Mouse (Mus musculus) cerebellum, postnatal 25 days (tissue): Measurements from ENCODE around the gene Gm27027.
A peak's percentile ranks its signal among the peaks of the same experiment; 100 is the strongest.

Experiments
- DNase-seq, 2 experiments: peaks; one replicate each; pipeline ENCODE4 v3.0.0; 2021; ENCODE audit warnings: mixed read lengths in 2 of 2

The Gm27027 gene

GRCm38 (mm10) chr2:93976436-93977252 lies 19.5 kb downstream of the Gm27027 start:
- DNase-seq: peak; percentile 66 to 73

DNA sequence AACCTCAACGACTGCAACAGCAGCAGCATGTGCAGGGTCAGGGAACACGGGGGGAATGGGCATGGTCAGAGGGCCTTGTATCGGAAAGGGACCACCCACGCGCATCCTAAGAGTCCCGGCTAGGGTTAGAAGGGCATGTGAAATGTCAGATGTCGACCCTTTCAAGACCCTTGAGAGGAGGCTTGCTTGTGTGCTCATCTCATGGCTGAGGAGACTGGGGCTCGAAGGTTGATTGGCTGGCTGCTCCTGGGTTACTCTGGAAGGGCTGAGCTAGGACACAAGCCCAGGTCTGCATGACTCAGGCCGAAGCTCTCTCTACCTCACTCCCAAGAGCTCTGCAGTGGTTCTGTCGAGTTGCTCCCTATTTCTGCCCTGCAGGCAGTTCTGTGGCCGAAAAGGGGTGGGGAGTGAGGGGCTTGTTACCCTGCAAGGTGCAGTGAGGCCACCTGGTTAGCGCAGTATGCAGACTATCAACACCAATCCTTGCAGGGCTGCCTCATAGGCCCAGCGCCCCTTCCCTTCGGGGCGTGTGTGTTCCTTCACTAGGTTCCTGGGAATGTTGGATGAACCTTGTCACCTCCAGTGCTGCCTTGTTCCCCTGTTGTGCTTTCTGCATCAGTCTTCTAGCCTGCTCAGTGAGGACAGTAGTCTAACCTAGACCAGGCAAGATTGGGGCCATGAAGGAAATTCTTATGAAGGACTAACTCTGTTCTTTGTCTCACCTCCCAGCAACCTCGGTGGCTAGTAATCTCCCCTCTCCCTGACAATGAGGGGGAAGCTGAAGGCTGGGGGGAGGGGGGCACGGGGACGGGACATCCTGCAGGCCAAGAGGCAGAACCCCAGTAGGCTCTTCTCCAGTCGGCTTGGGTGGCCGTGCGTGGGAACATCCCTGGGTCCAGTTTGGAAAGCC lies 20.4 kb downstream of the Gm27027 start:
- no peak for DNase-seq

GRCm38 (mm10) chr2:93975041-93975440 lies 21.1 kb downstream of the Gm27027 start:
- peak in 1 of 2 experiments; percentile 23 for DNase-seq

DNA sequence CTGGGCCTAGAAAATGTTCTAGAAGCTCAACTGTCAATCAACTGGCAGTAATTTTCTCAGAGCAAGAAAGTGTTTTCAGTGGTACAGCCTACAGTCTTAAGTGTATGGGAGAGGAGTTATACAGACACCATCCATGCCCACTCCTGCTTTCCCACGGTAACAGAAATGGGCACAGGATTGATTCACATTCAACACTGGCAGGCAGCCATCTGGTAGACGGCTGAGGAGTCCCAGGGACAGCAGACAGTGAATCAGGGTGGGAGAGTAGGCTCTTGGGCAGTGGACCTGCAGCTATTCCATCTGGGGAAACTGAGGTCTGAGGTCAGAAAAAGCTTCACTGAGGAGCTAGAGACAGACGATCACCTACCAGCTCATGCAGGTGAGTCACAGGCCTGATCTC lies 24.5 kb downstream of the Gm27027 start:
- DNase-seq: no peak

- DNase-seq: peak; percentile 54 to 71
These were observed 31.5 kb downstream of the Gm27027 start for GRCm38 (mm10) chr2:93964494-93965160.

DNA sequence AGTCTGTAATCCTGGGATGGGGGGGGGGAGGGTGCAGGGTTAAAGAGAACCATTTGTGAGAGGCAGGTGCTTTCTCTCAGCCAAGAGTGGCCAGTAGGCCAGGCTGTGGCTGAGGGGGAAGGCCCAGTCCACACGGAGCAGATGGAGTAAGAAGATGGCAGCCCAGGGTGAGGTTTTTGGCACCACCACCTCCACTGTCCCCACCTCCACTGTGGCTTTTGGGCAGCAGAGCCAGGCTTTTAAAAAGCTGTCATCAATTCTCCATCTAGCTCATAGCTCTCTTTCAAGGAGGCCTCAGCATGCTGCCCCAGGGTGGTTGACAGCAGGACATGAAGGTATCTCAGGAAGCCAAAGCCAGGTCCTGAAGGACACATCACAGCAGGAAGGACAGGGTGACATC lies 32.4 kb downstream of the Gm27027 start:
- peak; percentile 54 to 60 for DNase-seq

DNA sequence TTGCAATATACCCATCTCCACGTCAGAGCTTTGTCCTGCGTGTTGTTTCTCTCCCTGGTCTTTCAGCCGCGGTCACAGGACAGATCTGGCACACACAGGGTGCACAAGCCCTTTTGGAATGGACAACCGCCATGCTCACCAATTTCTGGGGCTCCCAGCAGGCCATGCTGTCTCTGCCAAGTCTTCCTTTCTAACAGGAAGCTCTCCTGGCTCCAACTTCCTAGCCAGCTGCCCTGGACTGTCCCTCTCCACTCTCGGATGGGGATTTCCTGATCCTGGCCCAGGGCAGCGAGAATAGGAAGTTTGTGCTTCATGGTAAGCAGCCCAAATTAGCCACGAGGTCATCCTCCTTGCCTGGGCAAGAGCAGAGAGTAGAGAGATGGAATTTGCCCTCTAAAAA lies 34.4 kb downstream of the Gm27027 start:
- peak; percentile 90 for DNase-seq

DNA sequence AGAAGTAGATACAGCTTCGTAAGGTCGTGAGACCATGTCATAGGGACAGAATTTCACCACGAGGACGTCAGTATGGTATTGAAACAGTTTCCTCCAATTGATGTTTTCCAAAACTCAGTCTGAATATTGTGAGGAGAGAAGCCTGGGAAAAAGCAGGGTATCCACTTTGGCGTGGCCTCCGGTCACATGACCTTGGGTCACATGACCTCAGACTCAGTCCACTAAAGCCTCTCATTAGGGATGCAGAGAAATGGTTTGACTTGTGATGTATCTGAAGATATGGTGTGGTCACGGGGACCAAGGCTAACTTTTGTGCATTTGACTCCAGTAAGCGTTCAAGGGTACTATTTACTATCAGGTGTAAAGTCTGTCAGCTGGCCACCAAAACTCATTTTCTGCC lies 36.8 kb downstream of the Gm27027 start:
- no peak for DNase-seq

DNA sequence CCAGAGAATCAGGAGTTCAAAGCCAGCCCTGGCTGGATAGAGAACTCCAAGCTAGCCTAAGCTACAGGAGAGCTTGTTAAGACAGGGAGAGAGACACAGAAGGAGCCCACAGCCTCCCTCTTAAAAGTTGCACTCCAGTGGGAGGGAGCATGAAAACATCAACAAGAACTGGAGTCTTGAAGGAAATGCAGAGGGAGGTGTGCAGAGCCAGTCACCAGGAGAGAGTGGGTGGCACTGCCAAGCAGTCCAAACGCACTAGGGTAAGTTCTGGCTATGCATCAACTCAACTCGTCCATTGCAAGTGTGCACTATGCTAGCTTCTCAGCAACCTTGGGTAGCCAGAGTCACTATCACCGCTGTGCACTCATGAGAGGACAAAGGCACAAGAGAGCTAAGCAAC lies 37.9 kb downstream of the Gm27027 start:
- DNase-seq: no peak

GRCm38 (mm10) chr2:93957785-93958175 lies 38.4 kb downstream of the Gm27027 start:
- no peak for DNase-seq

- DNase-seq: peak; percentile 84 to 88
These were observed 39.0 kb downstream of the Gm27027 start, which contains the start of gene Gm13889 for GRCm38 (mm10) chr2:93956908-93957784. TSS of gene Gm13889 (minus strand) at chr2:93957201.

GRCm38 (mm10) chr2:93956331-93956801 lies 39.8 kb downstream of the Gm27027 start:
- peak; percentile 74 to 84 for DNase-seq

- no peak for DNase-seq
These were observed 40.3 kb downstream of the Gm27027 start for GRCm38 (mm10) chr2:93955886-93956285.

DNA sequence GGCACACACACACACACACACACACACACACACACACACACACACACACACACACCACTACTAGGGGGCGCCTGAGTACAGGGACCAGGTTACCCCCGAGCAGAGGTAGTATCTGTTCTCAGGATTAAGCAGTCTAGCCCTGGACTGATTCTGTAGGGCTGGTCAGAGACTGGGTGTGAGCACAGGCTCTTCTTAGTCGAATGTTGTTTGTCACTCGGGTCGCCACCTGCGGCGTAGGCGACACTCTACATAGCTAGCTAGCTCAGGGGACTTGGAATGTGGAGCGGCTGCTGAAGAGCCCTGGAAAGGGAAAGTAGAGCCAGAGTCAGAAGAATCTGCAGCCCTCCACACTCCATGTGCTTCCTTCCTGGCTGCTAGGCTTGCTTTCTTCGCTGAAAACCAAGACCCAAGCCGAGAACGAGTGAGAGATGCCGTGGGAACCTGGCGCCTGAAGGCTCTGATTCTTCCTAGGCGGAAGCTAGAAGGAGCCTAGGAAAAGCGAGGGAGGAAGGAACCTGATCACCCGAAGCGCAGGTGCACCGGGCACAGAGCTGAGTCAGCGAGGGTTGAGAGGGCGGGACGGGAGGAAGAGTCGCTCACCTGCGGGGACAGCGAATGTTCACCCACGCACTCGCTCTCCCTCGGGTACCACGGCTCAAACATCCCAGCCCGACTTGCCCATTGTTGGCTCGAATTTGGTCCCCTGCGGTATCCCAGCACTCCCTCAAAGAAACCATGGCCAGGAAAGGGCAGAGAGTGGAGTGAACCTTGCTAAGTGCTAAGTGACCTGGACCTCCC lies 41.2 kb downstream of the Gm27027 start:
- DNase-seq: peak; percentile 77 to 80

DNA sequence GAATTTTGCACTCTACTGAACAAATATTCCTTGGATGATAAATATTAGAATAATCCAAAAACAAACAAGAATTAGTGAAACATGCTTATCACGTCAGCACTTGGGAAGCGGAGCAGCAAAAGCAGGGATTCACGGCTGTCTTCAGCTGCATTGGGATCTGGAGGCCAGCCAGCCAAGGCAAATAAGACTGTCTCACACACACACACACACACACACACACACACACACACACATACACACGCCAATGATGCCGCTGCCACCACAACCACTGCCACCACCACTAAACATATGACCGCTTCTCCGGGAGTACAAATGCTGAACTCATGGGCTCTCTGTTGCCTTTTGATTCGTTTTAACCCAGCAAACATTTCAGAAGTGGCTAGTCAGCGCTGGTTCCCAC lies 42.4 kb downstream of the Gm27027 start:
- DNase-seq: peak in 1 of 2 experiments; percentile 44

DNA sequence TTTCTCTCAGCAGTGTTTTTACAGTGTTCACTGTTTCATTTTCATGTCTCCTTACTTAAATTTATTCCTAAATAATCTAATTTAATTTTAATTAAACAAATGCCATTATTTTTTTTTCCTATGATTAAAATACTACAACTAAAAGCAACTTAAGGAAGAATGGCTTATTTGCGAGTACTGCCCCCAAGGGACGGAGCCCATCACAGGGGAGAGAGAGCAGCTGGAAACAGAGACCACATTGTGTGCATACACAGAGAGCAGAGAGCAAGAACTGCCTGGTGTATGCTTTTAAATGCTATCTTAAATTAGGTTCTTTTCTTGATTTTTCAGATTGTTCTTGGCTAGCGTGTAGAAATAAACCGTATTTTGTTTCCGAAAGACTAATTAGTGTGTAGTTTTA lies 49.2 kb downstream of the Gm27027 start:
- no peak for DNase-seq

DNA sequence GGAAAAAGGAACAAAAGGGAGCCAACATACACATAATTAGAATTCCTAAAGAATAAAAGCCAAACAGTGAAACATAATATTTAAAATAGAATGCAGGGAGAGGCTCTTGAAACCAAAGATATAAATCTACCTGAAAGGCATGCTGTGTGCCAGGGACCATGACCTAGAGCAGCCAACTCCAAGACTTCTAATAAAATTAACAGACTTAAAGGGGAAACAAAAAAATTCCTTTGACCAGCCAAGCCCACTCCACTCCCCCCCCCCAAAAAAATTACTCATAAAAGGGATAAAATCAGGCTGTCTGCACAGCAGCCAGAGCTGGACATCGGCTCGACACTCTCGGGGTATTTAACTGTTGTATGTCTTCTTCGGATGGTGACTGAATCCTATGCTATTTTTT lies 51.3 kb downstream of the Gm27027 start:
- DNase-seq: no peak

DNA sequence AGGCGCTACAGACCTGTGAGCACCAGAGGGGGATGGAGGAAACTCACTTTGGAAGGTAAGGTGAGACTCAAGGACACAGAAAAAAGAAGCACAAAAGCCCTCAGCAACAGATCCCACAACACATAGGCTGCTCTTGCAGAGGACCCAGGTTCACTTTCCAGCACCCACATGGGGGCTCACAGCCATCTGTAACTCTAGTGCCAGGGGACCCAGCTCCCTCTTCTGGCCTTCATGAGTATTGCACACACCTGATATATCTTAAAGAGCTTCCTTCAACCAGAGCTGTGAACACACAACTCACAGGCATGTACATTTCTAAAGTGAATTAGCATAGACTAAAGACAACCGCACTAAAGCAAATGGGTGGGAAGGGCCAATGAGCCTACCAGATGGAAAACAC lies 52.1 kb downstream of the Gm27027 start:
- no peak for DNase-seq

GRCm38 (mm10) chr2:93941670-93942069 lies 54.5 kb downstream of the Gm27027 start:
- DNase-seq: no peak

DNA sequence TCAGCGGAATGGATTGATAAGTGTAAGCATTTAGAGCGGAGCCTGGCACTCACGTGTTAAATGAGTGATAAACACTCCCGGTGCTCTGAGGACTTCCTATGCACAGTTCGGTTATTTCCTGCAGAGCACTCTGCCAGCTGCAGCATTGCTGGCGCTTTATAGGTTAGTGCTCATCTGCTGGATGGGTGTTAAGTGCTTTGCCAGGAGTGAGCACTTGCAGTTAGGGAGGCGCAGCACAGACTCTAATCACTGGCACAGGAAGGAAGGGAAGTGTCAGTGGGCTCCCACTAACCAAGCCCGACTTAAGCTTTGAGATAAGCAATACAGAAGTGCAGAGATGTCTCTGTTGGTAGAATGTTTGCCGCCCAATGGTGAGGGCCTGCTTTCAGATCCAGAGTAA lies 57.6 kb downstream of the Gm27027 start:
- DNase-seq: no peak

DNA sequence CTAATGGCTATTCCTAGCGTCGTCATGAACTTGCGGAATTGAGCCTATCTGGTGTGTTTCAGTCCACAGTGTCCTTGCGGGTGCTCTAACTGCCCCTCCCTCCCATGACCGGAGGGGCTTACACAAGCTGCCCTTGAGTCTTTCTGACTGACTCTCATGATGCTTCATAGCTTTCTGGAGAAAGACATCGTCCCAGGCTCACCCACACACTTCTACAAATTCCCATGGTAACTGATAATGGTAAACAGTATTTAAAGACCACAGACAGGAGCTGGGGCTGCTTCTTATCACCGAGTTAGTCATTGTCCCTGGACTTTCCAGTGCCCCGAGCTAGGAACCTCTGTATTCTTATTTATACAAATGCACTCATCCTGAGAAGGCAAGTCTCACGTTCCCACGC lies 67.3 kb downstream of the Gm27027 start:
- no peak for DNase-seq
